Mouse (Mus musculus) spleen, adult 2 months (tissue): ENCODE measurements around the gene Nucb2.

ENCODE experiments used
- CTCF ChIP-seq: fragments of 200-500 bp; IDR thresholded peaks from 2 replicates; pipeline ENCODE4 v1.5.1; 2011; ENCODE audit warnings: mild to moderate bottlenecking, inconsistent platforms; ENCODE audit not compliant: insufficient read depth, insufficient read length, insufficient replicate concordance; ENCODE audit errors: extremely low read depth
- POLR2A ChIP-seq: fragments of 200-500 bp; IDR thresholded peaks from 2 replicates; pipeline ENCODE4 v1.6.1; 2011; ENCODE audit warnings: low read depth, low read length, inconsistent platforms

GRCm38 (mm10) chr7:116503879-116504817, at the start of gene Nucb2:
- TF ChIP-seq POLR2A (no peak), CTCF (peak; percentile 23; the same call in 1 of the 2 replicates)
